Mouse (Mus musculus): ENCODE data around the gene Hist1h1b. TPM values are rescaled to one million over a fixed set of nuclear protein-coding genes. Genes with fewer than 3 reads are reported as not detected.
A peak's percentile ranks its signal among the peaks of the same experiment; 100 is the strongest.
"Not testable (repeated sequence)": the region's sequence is repeated elsewhere in the genome, so short reads cannot be mapped to it uniquely, and the experiment has no call there.

Hist1h1b gene
- total RNA-seq, 1 experiment = 849 TPM

DNA sequence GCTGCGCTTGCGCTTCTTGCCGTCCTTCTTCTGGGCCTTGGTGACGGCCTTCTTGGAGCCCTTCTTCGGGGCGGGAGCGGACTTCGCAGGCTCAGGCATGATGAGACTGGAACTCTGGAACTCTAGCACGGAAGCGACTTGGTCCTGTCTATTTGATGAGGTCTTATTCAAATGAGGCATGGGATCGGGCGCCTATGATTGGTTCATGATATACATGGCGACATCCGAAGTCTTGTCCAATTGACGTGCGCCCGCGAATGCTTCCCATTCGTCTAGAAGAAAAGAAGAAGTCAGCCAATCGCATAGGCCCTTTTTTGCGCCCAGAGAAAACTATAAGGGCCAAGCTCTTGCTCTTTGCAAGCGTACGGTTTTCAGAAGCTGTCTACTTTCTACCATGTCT lies 29.6 kb upstream of the Hist1h1b start, which contains the start of the genes Hist1h2bq and Hist1h2ao:
Gene Hist1h2bq, minus strand, starts transcription at position 125 of the 400 bp plus-strand sequence.
Gene Hist1h2ao, plus strand, starts transcription at position 393 of the 400 bp plus-strand sequence.
- H3K9me3 ChIP-seq (ENCODE audit: control insufficient read depth, insufficient read depth, low read depth, low read length); DNase-seq (ENCODE audit: low read depth, low spot score); H3K4me3 ChIP-seq (ENCODE audit: insufficient read depth in 1 of 2, low read depth in 1 of 2, low read length in 2 of 2, poor library complexity in 1 of 2, severe bottlenecking in 1 of 2); H3K27ac ChIP-seq (ENCODE audit: insufficient read depth, low read depth, low read length, poor library complexity, severe bottlenecking); in situ Hi-C loops (cut with MboI; ENCODE audit: low sequenced_read_pairs in 2 of 2, unreplicated experiment in 2 of 2); H3K9ac ChIP-seq (ENCODE audit: insufficient read depth, low read depth, low read length, poor library complexity, severe bottlenecking); H3K36me3 ChIP-seq (ENCODE audit: control insufficient read depth, insufficient read depth, low read length, poor library complexity, severe bottlenecking); H3K4me1 ChIP-seq (ENCODE audit: control insufficient read depth in 2 of 2, insufficient read depth in 2 of 2, low read length in 2 of 2, poor library complexity in 1 of 2): not testable (repeated sequence)

DNA sequence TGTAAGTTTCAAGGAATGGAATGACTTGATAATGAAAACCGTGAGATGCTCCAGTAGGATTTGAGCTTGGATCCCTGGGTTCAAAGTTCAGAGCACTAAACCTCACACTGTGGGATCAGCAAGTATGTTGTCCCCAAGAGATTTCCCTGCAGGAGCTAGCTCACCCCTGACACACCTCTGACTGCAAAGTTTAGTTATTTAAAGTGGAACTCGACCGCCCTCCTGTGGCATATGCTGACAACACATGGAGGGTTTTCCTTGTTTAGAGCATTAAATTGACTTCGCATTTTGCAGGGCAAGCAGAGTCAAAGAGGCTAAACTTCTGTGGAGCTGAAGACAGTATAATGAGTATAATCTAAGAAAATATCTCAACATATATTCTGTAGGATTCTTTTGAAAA lies 22.6 kb upstream of the Hist1h1b start:
- H3K9me3 ChIP-seq (ENCODE audit: control insufficient read depth, insufficient read depth, low read depth, low read length); H3K27ac ChIP-seq (ENCODE audit: insufficient read depth, low read depth, low read length, poor library complexity, severe bottlenecking); H3K4me3 ChIP-seq (ENCODE audit: insufficient read depth in 1 of 2, low read depth in 1 of 2, low read length in 2 of 2, poor library complexity in 1 of 2, severe bottlenecking in 1 of 2); in situ Hi-C loops (cut with MboI; ENCODE audit: low sequenced_read_pairs in 2 of 2, unreplicated experiment in 2 of 2); H3K9ac ChIP-seq (ENCODE audit: insufficient read depth, low read depth, low read length, poor library complexity, severe bottlenecking); H3K4me1 ChIP-seq (ENCODE audit: control insufficient read depth in 2 of 2, insufficient read depth in 2 of 2, low read length in 2 of 2, poor library complexity in 1 of 2); DNase-seq (ENCODE audit: low read depth, low spot score); H3K36me3 ChIP-seq (ENCODE audit: control insufficient read depth, insufficient read depth, low read length, poor library complexity, severe bottlenecking): not testable (repeated sequence)

DNA sequence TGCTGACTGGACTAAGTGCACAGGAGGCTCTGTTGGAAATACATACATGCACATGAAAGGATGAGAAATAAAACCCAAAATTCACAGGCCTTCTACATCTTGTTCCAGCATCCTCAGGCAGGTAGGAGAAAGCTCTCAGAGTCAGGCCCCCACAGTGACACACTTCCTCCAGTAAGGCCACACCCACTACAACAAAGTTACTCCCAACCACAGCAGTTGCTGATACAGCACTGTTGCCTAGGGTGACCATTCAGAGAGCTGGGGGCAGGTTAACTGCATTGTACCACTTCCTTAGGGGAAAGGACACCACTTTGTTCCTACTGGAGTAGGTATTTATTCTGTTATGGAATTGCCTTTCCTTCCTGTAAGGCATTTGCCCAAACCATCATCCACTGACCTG lies 16.7 kb upstream of the Hist1h1b start:
- H3K4me1 ChIP-seq (ENCODE audit: control insufficient read depth in 2 of 2, insufficient read depth in 2 of 2, low read length in 2 of 2, poor library complexity in 1 of 2); H3K9ac ChIP-seq (ENCODE audit: insufficient read depth, low read depth, low read length, poor library complexity, severe bottlenecking); DNase-seq (ENCODE audit: low read depth, low spot score); H3K9me3 ChIP-seq (ENCODE audit: control insufficient read depth, insufficient read depth, low read depth, low read length); H3K36me3 ChIP-seq (ENCODE audit: control insufficient read depth, insufficient read depth, low read length, poor library complexity, severe bottlenecking); H3K4me3 ChIP-seq (ENCODE audit: insufficient read depth in 1 of 2, low read depth in 1 of 2, low read length in 2 of 2, poor library complexity in 1 of 2, severe bottlenecking in 1 of 2); in situ Hi-C loops (cut with MboI; ENCODE audit: low sequenced_read_pairs in 2 of 2, unreplicated experiment in 2 of 2); H3K27ac ChIP-seq (ENCODE audit: insufficient read depth, low read depth, low read length, poor library complexity, severe bottlenecking): not testable (repeated sequence)

DNA sequence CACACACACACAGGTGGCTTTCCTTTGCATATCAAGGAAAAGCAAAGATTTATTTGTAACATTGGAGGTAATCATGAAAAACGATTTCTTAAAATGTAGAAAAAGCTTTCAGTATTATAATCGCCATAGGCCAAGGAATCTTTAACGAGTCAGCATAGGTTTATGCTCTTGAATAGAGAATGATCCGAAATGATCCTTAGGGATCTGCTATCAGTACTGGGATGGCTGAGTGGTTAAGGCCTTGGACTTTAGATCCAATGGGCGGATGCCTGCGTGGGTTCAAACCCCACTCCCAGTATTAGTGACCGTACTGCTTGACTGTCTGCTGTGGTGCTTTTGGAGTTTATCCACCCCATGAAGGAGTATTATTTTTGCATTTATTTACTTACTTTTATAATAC lies 15.2 kb upstream of the Hist1h1b start:
- TF ChIP-seq MAFK (IDR thresholded peaks at IDR 0.05; ENCODE audit: insufficient read depth, low read depth, low read length) (0 out of 2 replicates have a peak, but pooled peaks have one; percentile 17), ZNF384 (IDR thresholded peaks at IDR 0.05; ENCODE audit: low read depth, low read length) (no peak)
- in situ Hi-C loops (cut with MboI; ENCODE audit: low sequenced_read_pairs in 2 of 2, unreplicated experiment in 2 of 2) = no loop called here
- no peak overlapping the region for H3K9ac ChIP-seq (ENCODE audit: insufficient read depth, low read depth, low read length, poor library complexity, severe bottlenecking)
- H3K4me3 ChIP-seq (ENCODE audit: insufficient read depth in 1 of 2, low read depth in 1 of 2, low read length in 2 of 2, poor library complexity in 1 of 2, severe bottlenecking in 1 of 2) = no peak overlapping the region
- H3K36me3 ChIP-seq (ENCODE audit: control insufficient read depth, insufficient read depth, low read length, poor library complexity, severe bottlenecking) = no peaks in the 10 kb centered on the region
- no peak overlapping the region for H3K27ac ChIP-seq (ENCODE audit: insufficient read depth, low read depth, low read length, poor library complexity, severe bottlenecking)
- no peak for DNase-seq (ENCODE audit: low read depth, low spot score)
- H3K4me1 ChIP-seq (ENCODE audit: control insufficient read depth in 2 of 2, insufficient read depth in 2 of 2, low read length in 2 of 2, poor library complexity in 1 of 2) = peaks cover 5% of the 10 kb centered on the region in 2 experiments; a peak in 2 of 4 replicates
- no peaks in the 10 kb centered on the region for H3K9me3 ChIP-seq (ENCODE audit: control insufficient read depth, insufficient read depth, low read depth, low read length)

DNA sequence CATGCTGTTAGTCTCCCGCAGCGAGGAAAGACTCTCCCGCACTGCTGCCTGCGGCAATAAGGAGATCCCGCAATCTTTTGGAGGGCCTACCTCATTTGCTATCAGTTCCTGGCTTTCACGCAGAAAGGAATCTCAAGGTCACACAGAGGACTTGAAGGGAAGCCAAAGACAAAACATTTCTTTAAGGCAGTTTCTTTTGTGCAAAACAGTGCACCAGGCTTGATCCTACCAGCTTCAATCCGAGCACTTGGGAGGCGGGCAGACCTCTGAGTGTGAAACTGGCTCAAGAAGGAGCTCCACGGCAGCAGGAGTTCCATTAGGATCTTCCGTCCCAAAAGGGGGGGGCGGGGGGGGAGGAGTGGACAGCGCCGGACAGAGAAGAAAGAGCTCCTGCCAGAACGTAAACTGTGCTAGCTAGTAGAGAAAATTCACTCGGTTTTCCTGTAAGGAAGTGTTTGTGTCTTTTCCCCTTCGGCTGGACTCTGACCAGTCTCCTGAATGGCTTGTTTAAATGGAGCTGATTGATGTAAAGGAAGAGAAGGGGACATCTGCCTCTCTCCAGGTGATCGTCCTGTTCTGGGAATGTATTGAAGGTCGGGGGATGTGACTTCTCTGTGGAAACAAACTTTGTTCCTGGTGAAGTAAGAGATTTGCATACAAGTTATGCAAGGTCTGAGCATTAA lies 10.3 kb upstream of the Hist1h1b start:
- Histone ChIP-seq H3K9me3 (ENCODE audit: control insufficient read depth, insufficient read depth, low read depth, low read length) (no peaks in the 10 kb centered on the region), H3K4me1 (ENCODE audit: control insufficient read depth in 2 of 2, insufficient read depth in 2 of 2, low read length in 2 of 2, poor library complexity in 1 of 2) (peaks cover 7% of the 10 kb centered on the region in 2 experiments; a peak in 3 of 4 replicates), H3K4me3 (ENCODE audit: insufficient read depth in 1 of 2, low read depth in 1 of 2, low read length in 2 of 2, poor library complexity in 1 of 2, severe bottlenecking in 1 of 2) (peak overlapping the region; percentile 8 to 19; a peak in 2 of 4 replicates), H3K27ac (ENCODE audit: insufficient read depth, low read depth, low read length, poor library complexity, severe bottlenecking) (peak overlapping the region; percentile 64; the same call in 1 of the 2 replicates), H3K9ac (ENCODE audit: insufficient read depth, low read depth, low read length, poor library complexity, severe bottlenecking) (peak overlapping the region; percentile 20; the same call in 1 of the 2 replicates), H3K36me3 (ENCODE audit: control insufficient read depth, insufficient read depth, low read length, poor library complexity, severe bottlenecking) (no peaks in the 10 kb centered on the region)
- TF ChIP-seq ZC3H11A (IDR thresholded peaks at IDR 0.05; ENCODE audit: borderline replicate concordance, low read depth, low read length) (no peak), CHD2 (IDR thresholded peaks at IDR 0.05; ENCODE audit: low read depth, low read length) (no peak), HCFC1 (IDR thresholded peaks at IDR 0.05; ENCODE audit: borderline replicate concordance, insufficient read depth, low read length) (no peak)
- peak; percentile 59 for DNase-seq (ENCODE audit: low read depth, low spot score)
- in situ Hi-C loops (cut with MboI; ENCODE audit: low sequenced_read_pairs in 2 of 2, unreplicated experiment in 2 of 2) = no loop called here
